Mouse (Mus musculus) 3T3-L1 (cell line): ENCODE measurements around the gene Med20.

Source experiments
- DNase-seq: peaks from one replicate; pipeline ENCODE4 v3.0.0-alpha.2; 2015; ENCODE audit warnings: low read depth, low spot score

Med20 gene

DNA sequence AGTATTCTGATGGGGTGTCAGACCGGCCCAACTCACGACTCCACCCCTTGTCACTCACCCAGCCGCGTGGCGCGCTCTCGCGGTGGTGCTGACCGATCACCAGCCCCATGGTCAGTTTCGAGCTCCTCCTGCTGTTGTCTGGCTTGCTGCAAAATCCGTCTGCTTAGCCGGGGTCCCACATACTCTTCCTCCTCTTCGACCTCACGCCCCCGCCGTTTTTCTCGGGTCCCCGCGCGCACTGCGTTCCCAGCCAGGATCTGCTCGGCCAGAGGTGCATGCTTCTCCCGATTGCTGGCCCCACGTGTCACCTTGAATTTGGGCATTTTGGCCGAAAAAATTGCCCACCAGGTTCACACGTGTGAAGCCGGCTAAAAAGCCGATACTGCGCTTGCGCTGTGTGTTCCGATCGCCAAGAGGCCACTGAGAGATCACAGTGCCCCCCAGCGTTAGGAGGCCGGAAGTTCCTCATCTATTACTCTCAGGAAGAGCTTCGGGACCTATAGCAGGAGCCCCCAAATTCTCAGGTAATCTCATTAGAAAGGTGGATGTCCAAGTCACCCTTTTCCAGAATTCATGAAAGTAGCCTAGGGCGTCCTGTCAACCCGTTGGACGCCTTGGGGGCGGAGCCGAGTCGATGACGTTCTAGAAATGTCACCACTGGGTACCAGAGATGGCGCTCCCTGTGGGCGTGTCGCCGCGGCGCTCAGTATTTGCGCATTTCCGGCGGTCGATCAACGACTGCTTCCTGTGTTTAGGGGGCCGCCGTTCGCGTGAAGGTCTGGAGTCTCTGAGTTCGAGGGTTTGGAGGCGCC lies at the start of gene Med20, which contains the start of the genes Bysl and Gm20517:
Med20 (plus strand) TSS at position 734 of the 812 bp plus-strand sequence.
Bysl (minus strand) TSS at position 644 of the 812 bp plus-strand sequence.
Gm20517 (plus strand) TSS at position 741 of the 812 bp plus-strand sequence.
- DNase-seq = peak; percentile 96

DNA sequence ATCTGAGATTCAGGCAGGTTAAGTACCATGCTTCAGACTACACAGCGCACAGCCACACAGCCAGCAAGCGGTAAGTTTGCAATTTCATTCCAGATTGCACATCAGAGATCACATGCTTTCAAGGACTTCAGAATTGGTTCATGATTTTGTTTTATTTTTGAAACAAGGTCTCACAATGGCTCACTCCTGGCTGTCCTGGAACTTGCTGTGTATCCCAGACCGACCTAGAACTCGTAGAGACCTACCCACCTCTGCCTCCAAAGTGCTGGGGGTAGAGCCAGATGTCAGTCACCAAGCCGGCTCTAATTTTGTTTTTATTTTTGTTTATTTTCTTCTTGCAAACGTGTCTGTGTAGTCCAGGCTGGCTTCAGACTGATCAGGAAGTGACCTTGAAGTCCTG lies 48.5 kb upstream of the Med20 start:
- DNase-seq = no peak

DNA sequence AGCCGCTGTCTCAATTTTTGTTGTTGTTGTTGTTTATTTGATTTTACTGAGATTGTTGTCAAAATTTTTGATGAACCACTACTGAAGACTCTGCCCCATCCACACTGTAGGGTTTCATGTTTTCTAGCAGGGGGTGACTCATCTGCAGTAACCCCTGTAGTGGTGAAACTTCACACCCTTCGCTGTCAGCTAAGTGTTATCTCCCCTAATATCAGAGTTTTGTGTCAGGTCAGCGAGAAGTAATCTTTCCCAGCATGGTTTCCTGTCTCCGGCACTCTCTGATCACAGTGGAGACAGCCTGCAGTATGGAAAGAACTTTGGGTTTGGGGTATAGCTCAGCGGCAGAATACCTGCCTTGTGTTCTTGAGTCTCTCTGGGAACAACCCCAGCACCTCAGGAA lies 46.8 kb upstream of the Med20 start:
- no peak for DNase-seq

DNA sequence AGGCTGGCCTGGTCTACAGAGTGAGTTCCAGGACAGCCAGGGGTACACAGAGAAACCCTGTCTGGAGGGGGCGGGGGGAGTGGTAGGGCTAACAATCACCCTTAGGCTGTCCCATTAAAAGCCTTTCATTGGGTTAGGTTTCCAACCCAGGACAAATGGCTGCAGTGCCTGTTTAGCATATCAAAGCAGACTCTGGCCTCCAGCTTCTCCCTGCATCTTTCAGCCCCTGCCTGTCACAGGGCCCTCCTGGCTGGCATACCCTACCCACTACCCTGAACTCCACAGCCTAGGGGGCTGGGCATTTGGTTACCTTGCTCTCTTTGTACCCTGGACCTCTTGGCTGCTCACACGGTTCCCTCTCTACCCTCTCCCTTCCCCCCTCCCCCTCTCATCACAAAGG lies 45.2 kb upstream of the Med20 start:
- DNase-seq = no peak

DNA sequence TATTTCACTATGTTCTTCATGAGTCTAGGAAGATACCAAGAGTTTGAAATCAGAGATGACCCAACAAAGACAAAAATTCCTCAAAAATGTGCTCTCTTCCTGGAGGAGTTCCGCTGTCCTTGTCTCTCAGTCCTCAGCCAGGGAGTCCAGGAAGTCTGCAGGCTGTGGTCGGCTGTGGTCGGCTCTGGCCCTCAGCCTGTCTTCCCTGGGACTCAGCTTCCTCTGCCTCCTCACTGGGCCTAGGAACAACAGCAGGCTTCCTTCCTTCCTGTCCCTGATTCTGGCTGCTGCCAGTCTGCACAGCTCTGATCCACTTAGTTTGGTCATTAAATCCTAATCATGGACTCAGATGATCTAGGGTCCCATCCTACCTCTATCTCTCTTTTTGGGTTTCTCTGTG lies 44.1 kb upstream of the Med20 start:
- DNase-seq = peak; percentile 26

DNA sequence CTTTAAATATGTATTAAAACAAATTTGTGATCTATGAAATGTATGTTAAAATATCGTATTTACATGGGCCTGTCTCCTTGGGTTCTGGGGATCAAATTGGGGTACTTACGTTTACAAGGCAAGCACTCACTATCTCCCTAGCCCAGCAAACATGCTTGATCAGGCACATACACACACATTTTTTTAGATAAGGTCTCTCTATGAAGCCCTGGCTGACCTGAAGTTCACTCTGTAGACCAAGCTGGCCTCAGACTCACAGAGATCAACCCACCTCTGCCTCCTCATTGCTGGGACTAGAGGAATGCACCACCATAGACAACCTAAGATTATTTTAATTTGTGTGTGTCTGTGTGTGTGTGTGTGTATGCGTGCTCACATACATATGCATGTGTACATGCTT lies 43.0 kb upstream of the Med20 start:
- no peak for DNase-seq

DNA sequence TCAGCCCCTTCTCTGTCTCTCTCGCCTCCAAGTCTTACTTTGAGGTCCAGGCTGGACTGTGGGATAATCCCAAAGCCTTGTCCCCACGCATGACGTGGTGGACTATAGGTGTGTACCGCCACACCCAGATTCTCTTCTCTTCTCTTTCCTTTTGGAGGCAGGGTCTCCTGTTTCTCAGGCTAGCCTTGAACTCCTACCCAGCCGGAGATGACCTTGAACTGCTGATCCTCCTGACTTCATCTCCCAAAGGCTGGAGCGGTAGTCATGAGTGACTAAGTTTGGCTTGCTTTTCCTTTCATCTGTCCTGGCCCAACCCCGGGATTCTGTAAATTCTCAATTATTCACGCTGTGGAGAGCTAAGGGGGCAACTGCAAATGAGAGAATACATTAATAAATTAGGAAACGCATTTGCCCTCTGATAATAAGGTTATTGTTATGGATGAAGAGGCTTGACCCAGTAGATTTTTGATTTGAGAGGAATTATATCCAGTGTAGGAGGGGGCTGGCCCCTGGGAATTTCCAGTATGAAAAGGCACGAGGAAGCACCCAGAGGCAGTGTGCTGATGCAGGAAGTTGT lies 42.3 kb upstream of the Med20 start:
- DNase-seq = no peak

DNA sequence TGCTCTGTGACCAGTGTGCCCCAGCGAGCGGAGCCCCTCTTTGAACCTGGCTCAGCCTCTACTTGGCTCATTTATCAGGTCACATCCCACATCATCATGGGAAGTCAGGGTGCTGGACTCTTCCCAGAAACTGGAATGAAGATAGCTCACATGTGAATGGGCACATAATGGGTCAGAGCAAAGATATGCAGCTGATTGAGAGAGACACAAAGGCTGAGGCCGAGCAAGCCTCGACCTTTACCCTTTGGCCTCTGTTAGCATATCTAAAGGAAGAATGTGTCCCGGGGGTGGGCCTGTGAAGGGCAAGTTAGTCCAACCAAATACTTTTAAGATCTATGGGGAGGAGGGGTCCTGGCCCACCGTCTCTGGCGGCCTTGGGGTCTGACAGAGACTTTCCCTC lies 39.8 kb upstream of the Med20 start:
- DNase-seq = no peak

DNA sequence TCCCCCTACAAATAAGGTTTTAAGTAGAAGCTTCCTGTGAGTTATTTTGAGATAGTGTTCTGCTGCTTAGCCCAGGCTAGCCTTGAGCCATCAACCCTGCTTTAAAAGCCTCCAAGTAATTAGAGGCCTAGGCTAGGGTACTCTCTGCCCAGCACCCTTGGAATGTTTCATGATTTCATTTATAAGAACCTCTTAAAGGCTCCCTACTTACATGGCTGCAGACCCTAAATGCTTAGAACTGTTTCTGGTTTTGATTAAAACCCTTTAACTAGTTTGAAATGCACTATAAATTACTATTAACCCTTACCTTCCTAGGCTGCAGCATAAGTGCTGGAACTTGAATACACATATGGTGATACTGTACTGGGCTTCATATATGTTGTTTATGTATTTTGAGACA lies 38.9 kb upstream of the Med20 start:
- DNase-seq = no peak

DNA sequence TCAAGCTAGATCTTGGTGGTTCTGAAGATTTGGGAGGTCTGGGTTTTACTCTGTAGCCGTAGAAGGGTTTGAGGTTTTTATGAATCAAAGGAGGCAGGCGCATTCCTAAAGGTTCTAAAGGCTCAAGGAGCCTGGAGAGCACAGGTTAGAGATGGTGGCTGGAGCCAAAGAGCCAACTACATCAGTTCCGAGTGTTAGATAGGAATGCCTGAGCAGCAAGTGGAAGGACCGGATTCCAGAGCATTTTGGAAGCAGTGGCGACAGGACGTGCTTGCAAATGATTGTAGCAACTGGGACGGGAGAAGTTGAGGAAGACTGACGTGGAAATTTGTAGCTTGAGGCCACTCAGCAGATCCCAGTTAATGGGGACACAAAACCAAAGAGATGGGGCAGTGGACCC lies 37.4 kb upstream of the Med20 start:
- no peak for DNase-seq

DNA sequence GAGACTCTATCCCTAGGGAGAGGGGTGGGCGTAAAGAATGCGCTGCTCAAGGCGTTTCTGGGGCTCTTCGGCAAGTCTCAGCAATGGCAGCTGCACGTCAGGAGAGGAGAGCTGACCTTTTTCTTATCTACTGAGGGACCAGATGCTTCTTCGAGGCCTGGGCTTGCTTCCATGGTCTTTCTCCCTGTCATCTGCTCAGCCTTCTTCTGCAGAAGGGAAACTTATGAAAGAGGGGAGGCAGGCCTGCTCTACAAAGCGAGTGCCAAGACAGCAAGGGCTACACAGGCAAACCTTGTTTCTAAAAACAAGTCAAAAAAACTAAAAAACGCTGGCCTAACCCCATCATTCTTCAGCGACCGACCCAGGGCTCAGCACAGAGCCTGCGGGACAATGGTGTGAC lies 36.6 kb upstream of the Med20 start:
- no peak for DNase-seq

DNA sequence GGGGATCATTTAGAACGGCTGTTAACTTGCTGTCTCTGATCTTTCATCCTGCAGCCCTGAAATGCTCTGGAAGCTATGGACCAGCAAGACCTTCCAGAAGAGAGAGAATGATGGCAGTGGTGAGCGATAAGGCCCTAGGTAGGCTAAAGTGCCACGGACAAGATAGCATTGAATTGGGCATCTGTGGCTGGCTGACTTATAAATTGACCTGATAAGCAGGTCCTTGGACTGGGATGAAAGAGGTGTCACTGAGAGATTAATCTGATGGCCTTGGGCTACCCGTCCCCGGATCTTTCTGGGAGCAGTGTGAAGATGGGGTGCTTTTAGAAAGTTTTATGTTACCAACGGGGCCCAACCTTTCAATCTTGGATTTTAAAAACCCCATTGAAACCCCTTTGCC lies 32.7 kb upstream of the Med20 start:
- no peak for DNase-seq

DNA sequence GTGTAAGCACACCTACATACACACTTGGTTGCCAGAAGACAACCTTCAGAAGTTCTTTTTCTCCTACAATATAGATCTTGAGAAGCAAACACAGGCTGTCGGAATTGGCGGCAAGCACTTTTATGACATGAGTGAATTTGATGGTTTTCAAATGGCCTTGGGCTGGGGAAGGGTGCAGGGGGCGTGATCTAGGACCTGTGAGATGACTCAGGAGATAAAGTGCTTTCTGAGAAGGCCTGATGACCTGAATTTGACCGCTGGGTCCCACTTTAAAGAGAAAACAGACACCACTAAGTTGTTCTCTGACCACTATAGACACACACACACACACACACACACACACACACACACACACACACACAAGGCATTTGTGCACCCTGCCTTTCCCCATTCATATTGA lies 30.4 kb upstream of the Med20 start:
- DNase-seq = no peak

DNA sequence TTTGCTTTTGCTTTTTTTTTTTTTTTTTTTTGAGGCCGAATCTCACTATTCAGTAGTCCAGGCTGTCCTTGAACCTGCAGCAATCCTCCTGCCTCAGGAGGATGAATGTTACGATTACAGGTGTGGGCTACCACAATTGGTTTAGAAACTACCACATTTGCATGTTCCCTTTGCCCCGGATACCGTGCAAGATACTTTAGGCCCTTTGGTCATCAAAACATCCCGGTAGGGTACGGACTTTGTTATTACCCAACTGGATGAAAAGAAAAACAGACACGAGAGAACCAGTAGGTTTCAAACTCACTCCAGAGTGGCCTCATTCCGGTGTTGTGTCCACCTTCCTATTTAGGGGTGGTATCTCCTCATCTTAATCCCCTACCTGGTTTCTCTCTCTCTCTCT lies 22.9 kb upstream of the Med20 start:
- no peak for DNase-seq

DNA sequence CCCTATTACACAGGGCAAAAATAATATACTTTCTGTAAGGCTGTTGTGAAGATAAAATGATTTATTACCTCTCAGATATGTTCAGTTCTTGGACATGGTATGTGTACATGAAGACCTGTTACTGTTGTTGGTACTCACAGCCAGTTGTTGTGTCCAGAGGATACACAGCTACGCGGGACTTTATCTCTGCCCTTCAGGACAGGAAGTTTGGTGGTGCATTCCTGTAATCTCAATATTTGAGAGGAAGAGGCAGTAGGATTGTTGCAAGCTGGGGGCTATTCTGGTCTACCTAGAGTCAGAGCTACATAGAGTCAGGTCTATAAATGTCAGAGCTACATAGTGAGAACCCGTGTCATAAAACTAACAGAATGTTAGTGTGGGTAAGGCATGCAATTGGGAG lies 20.3 kb upstream of the Med20 start:
- no peak for DNase-seq

DNA sequence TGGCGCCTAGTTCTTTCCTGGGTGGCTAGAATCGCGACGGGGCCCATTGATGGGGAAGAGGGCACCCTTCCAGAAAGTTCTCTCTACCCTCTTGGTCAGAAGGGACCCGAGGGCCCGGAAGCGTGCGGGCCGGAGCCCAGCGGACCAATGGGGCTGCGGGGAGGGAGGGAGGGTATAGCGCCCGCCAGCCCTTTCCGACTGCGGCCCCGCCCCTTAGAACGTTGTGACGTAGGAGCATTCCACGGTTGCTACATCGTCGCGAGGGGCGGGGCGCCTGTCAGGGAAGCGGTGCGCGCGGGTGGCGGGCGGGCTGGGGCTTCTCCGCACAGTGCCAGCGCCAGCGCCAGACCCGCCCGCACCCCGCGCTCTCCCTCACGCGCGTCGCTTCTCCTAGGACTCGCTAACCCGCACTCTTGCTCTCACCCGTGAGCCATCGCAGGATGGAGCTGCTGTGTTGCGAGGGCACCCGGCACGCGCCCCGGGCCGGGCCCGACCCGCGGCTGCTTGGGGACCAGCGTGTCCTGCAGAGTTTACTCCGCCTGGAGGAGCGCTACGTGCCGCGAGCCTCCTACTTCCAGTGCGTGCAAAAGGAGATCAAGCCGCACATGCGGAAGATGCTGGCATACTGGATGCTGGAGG lies 18.0 kb upstream of the Med20 start:
- peak; percentile 96 for DNase-seq

DNA sequence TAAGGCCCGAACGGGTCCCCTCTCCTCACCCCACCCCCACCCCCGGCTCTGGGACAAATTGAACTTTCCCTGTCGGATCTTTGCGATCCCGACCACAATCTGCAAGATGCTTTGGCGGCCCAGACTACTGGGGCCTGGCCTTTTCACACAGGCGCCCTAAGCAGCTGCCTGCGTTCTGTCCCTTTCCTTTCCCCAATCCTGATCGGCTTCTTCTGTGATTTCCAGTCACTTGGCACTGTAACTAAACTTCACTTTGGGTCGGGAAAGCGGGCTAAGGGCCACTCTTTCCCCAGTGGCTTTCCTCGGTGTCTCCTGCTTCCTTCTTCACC lies 17.6 kb upstream of the Med20 start:
- DNase-seq = peak; percentile 63

DNA sequence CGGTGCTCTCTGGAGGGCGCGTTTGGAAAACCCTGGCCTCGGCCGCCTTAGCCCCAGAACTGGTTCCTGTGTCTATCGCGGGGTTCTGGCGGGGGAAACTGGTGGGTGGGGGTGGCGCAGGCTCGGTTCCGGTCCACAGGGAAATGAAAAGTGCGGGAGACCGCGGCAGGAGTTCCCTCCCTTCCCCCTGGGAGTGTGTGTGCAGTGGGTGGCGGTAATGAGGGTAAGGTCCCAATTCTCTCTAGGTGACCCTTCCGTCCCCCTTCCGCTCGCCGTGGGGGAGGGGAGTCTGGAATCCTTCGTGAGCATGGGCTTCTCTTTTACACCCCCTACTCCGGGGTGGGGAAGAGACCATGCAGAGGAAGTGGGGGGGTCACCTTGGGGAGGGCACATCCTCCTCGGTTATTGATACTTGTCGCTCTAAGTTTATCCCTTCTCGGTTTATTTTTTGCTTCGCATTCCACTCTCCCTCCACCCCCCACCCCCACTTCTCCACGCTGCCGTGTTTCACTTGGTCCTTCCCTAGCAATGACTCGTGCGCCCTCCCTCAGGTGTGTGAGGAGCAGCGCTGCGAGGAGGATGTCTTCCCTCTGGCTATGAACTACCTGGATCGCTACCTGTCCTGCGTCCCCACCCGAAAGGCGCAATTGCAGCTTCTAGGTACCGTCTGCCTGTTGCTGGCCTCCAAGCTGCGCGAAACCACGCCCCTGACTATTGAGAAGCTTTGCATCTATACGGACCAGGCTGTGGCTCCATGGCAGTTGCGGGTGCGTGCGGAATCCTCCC lies 17.0 kb upstream of the Med20 start:
- peak; percentile 52 for DNase-seq

DNA sequence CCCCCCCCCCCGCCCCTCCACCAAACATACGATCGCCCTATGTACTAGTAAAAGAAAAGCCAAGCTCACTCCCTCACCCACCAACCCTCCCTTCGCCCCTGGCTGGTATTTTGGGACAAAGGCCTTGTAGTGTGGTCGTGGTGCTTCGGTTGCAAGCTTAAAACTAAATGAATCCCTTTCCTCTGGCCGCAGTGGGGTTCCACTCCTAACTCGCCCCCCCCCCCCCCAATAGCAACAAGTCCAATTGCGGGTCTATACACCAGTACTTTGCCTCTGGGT lies 16.5 kb upstream of the Med20 start:
- DNase-seq = no peak

DNA sequence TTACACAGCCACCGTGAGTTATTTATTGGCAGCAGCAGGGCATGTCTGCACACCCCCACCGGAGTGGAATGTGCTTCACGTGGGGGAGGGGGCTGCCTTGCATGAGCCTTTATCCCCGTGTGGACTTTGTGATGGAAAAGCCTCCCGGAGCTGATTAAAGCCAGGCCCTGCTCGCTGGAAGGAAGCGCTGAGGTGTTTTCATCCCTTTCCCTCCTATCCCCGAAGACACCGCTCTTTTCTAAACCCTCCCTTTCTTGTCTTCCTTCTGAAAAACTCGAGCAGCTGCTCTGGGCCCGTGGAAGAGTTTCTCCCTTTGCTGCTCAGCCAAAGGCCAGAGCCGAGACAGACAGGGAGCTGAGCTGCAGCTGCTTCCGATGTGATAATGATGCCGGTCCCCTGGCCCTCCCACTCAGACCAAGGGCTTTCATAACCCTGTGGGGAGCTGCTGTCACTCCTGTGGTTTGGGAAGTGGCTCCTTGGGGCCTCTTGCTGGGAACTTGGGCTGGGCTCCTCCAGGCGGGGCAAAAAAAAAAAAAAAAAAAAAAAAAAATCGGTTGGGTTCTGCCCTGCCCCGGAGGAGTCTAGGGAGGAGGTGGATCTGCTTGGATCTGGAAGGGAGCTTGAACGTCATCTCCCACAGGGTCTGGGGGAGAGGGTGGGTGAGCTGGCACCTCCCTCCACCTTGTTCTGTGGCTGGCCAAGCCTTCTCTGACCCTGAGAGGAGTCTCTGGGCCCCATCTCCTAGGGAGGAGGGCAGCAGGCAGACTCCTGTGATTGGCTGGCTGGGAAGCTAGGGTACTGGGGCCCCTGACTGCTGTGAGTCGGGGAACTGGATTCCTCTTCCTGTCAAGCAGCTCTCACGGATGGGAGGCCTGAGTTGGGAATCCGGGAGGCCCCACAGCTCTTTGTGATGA lies 15.9 kb upstream of the Med20 start:
- DNase-seq = peak; percentile 93

DNA sequence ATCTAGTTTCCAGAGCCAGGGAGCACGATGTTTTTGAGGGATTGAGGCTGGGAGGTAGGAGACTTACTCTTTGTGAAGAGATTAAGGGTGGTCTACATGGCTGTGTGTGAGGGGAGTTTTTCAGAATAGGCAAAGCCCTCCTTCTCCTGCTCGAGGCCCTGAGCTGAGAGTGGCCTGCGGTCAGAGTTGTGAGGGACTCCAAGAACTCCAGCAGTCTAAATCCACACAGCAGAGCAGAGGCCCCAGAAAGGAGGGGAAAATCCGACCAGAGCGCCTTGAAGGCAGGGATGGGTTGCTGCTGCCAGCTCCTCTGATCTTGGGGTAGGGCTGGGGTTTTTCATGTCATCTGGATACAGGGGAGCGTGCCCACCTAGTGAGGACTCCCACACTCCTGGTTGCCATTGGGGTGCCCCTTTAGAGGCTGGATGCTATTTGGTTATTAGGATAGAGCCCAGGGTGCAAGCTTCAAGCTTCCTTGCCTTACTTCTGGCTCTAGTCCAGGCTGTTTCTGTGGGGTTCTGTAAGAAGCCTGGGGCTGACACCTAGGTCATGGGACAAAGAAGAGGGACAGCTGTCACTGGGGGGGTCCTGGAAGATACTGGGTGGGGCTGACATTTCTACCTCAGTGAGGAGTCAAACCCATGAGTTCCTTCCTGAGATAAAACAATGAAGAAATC lies 15.1 kb upstream of the Med20 start:
- no peak for DNase-seq
